Mouse (Mus musculus): ENCODE data around the gene Nrp1.

Nrp1 gene

DNA sequence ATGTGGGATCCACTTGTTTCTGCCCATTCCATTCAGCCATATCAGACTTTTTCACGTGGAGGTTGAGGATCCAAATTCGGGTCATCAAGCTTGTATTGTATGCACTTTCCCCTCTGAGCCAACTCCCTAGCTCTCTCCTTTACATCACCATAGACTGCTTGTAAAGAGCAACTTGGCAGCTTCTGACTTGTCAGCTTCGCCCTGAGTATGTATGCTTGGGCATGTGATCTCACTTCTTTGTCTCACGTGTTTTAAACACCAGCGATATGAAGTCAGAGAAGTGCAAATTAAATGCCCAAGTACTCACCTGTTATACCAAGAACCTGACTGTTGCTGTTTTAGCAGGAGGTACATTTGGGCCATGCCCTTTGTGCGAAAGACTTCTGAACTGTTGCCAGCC lies 12.6 kb downstream of the Nrp1 start:
- no peak for DNase-seq (ENCODE audit: low spot score in 2 of 2)

DNA sequence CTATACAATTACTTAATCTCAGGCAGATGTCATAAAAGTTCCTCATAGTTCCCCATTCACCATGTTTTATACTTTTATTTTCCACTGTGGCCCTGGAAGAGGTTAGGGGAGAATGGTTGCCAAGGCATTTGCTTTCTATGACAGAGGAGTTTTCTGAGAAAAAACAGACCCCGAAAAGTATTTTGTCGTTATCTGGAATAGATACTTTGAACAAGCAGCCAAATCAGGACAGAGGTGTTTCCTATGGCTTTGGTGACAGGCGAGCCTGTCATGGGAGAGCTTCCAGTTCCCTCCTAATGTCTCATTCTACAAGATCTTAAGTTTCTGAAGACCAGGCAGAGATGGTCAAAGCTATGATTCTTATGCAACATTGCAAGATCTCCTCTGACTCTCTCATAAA lies 13.4 kb downstream of the Nrp1 start:
- DNase-seq (ENCODE audit: low spot score in 2 of 2): no peak

DNA sequence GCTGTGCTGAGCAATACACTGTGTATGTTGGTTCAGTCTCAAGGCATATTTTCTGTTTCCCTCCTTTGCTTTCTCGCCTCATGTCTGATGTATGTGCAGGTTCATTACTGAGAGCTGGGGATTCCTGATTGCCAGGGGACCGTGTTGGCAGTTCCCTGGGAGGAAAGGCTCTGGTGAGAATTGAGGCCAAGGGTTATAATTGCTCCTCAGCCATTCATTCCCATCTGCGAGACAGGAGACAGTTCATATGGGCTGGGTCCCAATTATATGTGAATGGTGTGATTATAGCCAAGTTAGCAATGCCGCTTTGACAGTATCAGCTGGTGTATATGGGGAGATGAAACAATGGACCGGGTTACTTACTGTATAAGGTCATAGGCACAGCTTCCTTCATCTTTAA lies 14.3 kb downstream of the Nrp1 start:
- no peak for DNase-seq (ENCODE audit: low spot score in 2 of 2)

DNA sequence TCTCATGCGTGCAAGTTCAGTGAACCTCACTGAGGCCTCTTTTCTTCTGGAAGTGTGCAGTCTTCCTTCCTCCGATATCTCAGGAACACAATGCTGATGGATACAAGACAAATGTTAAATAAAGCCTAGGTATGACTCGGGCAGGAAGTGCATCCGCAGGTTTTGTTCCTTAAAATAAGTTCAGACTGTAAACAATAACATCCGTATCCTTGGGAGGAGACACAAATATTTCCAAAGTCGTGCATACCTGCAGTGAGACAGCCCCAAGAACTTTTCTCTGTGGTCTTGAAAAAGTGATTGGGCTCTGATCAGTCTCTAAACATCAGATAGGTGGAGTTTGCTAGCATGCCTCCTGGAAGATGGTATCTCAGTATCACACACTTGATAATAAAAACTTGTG lies 15.0 kb downstream of the Nrp1 start:
- DNase-seq (ENCODE audit: low spot score in 2 of 2): no peak

DNA sequence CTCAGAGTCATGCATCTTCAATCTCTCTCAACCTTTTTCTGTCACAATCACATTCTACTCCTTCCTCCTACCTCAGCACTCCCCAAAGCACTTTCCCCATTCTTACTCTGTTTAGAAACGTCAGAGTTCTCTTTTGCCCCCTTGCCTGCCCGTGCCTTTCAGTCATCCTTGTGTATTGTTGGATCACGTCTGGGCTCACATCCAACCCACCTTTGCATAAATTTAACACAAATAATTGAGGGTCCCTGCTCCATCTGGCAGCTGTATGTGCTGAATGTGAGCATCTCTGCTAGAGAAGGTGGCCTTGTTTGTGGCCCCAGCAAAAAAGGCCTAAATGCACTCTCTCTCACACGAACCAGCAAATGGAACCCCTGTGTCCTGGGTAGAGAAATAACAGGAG lies 16.9 kb downstream of the Nrp1 start:
- no peak for DNase-seq (ENCODE audit: low spot score in 2 of 2)

DNA sequence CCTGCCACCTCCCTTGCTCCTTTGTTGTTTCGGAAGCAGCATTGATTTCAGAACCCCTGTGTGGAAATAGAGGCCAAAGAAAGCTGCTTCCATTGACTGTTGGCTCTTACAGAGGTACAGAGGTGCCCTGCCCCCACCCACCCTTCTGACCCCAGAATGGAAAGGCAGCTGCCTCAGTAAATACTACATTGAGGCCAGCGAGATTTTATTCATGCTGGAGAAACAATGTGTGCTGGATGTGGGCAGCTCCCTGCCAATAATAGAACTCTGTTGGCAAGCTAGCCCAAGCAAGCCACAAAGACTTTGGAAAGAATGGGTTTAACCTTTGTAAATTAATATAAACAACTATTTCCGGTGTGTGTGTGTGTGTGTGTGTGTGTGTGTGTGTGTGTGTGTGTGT lies 24.8 kb downstream of the Nrp1 start:
- DNase-seq (ENCODE audit: low spot score in 2 of 2): no peak

DNA sequence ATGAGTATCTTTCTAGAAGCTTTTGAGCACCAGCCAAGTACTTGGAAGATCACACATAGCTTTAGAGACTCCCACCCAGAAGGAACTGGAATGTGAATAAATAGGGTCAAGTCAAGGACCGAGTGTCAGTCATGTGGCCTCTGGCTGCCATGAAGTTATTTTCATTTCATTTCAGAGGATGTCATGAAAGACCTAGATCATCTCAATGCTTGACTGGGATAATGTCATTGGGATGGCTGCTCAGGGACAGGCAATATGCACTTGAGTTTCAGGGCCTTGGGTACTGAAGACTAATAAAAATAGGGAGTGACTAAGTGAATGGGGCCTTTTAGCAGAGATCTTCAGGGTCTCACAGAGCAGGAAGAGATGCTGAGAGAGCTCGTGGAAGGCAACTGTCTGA lies 26.0 kb downstream of the Nrp1 start:
- no peak for DNase-seq (ENCODE audit: low spot score in 2 of 2)

DNA sequence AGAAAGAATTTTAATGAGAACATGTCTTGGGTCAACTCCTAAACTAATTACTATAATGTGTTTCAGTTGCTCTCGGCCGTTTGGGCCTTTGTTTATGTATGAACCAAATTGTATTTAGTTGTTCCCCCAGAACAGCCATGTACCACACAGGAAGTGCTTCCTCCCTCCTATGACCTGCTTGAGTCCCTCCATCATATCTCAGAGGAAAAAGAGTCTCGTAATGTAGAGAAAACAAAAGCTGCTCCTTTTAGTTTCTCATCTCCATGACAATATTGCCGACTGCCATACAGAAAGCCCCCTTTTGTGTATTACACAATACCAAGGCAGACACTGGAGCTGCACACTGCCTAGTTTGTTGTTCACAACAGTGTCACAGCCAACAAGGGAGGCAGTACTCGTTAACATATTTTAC lies 26.5 kb downstream of the Nrp1 start:
- DNase-seq (ENCODE audit: low spot score in 2 of 2): no peak

DNA sequence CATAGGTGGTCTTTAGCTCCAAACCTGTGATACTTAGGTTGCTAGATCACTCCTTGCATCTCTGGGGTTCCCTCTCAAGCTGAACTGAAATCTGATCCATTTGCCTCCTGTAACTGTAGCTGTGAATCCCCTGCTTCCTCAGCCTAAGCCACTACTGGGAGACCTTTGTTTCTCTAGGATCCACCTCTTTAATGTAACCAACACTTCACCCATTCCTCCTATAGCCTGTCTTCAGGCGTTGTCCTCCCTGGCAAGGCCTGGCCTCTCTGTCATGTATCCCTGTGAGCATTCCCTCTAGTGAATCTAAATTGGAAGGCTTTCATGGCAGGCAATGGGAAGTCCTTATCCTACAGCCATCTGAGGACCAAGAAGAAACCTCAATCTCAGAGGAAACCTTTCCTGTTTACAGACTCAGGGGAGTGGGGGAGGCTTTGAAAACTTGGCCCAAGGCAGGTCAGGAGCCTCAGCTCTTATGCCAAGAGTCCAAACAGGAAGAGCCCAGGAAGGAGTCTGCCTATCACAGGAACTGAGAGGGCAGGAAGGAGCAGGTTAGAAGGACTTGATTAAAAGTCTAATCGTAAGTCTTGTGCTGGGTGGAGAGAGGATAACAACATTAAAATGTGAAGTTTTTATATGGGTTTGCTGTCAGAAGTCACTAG lies 28.7 kb downstream of the Nrp1 start:
- DNase-seq (ENCODE audit: low spot score in 2 of 2): no peak

DNA sequence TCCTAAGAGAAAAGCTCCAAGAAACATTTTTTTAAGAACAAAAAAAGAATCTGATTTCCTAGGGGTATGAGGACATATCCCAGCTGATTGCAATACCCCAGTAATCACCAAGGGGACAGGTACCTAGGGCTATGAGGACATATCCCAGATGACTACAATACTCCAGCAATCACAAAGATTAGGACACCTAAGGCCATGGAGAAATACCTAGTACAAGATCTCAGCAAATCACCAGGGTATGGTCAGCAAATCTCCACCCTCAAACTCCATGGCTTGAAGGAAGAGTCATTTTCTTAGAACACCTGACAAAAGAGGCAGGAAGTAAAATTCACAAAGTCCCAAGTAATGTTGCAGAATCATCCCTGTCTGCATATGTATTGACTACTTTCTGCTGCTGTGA lies 32.4 kb downstream of the Nrp1 start:
- DNase-seq (ENCODE audit: low spot score in 2 of 2): no peak

DNA sequence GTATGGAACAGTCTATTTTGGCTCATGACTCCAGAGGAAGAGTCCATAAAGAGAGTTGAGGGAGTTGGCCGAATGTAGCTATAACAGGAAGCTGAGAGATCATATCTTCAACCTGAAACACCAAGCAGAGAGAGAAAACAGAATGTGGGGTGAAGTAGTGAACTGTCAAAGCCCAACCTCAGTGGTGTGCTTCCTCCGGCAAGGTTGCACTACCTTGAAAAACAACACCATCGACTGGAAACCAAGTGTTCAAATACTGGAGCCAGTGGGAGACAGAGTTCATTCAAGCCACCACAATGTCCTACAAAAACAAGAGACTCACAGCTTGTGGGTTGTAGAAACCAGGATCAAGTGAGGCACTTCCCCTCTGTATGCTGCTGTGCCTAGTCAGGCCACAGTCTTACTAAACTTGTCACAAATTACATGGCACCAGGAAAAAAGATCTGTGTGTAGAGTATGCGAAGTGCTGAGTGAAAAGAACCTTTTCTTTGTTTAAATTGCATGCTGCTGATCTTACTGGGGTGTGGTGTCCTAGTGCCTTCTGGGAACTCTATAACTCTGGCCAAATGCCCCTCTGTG lies 32.9 kb downstream of the Nrp1 start:
- DNase-seq (ENCODE audit: low spot score in 2 of 2): no peak

DNA sequence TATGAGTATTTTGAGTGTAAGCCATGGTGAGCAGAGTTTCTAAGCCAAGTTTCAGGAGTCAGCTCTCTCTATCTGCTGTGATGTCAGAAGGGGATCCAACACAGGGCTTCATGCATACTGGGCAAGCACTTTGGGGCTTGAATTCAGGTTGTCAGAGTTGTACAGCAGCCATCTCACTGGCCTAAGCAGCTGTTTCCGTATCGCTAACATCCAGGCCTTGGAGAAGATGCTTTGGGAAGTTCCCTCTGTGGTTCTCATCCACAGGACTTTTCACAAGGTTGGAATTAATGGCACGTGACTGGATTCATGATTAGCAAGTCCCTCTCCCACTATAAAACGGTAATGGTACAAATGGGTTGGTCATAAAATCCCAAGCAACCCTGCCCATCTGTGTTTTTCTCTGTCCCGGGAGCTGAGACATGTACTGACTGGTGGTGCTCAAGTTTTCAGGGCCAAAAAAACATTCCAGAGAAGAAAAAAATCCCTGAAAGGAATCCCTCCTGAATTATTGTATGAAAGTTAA lies 36.3 kb downstream of the Nrp1 start:
- no peak for DNase-seq (ENCODE audit: low spot score in 2 of 2)

DNA sequence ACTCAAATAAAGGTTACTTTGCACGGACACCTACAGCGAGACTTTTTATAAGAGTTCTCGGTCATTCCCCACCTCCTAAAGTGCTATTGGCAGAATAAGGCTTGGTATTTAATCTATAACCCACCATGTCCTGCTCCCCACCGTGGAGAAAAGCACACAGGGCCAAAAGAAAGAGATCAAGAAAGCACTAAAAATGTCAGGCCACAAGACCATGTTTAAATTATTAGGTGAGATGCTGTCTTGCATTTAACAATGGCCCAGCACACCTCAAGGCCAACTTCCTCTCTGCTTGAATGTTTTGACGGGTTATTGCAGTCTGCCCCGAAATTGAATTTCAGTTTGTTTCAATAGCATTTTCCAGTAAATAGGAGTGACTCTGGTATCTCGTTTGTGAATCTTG lies 38.6 kb downstream of the Nrp1 start:
- DNase-seq (ENCODE audit: low spot score in 2 of 2): no peak

DNA sequence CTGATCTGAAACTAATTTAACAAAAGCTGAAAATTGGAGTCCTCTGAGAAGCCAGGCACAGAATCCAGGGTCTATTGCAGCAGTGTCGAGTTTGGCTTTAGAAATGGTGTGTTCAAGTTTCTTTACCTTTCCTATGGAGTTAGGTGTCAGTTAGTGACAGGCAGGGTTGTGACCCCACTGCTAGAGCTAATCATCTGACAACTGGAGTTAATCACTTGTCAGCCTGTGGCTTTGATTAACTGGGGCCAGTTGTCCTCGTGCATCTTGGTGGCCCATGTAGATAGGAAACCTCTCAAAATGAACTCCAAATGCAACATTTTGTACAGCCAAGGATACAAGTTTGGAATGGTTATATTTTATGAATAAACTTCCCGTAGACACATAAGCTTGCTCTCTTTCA lies 39.0 kb downstream of the Nrp1 start:
- no peak for DNase-seq (ENCODE audit: low spot score in 2 of 2)

DNA sequence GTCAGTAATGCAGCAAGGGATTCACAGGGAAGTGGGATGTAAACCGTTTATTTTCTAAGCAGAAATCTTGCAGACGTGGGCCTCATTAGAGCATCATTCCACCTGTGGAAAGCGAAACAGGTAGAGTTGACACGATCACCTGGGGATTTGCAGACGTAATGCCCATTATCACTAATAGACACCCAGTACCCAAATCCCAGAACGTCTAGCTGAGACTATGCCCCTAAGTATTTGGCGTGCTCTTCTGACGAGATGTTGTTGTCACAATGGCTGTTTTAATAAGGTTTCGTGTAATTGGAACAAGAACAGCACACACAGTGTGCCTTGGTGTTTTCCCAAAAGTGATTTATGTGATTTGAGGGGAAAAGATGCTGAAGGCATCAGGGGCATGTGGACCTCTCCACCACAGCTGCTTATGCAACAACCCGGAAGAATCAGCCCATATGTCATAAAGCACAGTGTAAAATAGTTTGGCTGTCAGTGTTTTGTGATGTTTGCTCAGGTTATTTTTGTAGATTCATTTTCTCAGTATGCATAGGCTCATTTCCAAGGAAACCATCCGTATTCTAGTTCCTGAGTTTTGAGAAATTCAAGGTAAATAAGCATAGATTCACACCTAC lies 40.2 kb downstream of the Nrp1 start:
- DNase-seq (ENCODE audit: low spot score in 2 of 2): no peak

DNA sequence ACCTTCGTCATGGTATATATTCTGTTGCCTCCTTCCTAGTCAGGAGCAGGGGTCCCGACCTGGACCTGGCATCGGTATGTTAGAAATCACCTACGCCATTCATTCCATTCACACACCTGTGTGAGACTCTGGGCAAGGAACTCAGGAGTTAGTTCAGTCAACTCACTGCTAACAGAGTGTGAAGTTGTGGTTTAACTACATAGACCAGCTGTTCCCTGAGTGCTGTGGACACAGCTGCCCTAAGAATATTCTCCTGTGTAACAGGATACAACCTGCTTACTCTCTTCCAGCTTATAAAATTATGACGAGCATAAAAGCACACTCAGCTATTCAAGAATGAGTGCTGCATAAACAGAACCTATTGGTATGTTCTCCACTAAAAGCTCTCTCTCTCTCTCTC lies 41.9 kb downstream of the Nrp1 start:
- DNase-seq (ENCODE audit: low spot score in 2 of 2): no peak

DNA sequence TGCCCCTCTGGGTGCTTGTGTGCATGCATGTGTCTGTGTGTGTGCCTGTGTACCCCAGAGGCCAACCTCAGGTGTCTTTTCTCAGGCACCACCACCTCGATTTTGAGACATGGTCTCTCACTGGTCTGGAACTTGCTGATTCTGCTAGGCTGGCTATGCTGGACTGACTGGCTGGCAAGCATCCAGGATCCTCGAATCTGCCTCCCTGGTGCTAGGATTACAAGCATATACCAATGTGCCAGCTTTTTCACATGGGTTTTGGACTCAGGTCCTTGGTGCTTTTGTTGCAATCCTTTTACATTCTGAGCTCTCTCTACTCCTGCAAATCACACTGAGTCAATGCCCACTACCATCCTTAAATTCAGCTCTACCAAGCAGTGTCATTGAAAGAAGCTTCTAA lies 46.5 kb downstream of the Nrp1 start:
- DNase-seq (ENCODE audit: low spot score in 2 of 2): no peak

DNA sequence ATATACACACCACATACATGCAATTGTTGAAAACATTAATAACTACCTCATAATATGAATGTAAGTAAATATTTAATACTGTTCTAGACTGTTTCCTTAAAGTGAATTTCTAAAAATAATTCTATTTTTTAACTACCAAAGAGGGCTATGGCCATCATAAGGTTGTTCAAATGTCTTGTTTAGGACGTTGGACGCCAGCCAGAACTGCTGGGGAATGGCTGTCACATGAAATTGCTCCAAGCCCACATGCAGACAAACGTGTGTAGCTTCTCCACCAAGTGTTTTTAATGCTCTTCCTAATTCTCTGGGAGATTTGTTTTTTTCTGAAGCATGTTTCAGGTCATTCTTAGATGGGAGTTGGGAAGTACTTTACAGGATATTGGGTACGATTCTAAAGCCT lies 55.0 kb downstream of the Nrp1 start:
- no peak for DNase-seq (ENCODE audit: low spot score in 2 of 2)

DNA sequence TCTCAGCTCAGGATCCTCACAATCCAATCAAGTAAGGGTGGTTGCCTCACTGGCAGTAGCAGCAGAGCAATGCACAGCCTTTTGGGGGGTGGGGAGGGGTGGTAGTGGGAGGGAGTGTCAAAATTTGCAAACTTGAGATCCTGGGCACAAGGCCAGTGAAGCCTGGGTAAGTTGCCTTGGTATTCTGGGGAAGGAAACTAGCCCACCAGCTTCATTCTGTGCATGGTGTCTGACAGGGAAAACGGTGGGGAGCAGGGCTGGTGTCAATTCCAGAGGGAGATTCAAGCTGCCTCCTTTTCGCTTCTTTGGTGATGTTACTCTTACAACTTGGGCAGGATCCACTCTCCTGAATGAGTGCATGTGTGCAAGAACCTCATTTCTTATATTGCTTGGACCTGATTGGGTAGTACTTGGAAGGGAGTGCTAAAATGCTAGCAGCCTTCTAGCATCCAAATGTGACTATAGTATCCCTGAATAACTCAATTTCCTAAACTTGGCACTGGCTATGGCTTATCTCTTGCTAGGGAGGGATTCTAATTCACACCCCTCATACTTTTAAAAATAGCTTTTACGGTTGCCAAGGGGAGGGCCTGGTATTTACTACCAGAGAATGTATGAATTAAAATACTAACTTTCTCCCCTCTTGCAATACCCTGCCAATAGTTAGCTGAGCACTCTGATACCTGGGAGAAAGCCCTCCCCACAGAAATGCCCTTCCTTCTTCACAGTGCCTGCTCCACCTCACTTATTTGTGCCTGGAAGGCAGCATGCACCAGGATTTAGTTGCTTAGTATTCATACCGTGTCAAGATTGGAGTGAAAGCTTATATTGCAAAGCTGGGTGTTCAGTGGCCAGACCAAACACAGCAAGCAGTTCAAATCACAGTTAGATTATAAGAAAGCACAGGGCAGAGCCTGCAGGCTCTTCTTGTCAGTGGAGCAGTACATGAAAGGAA lies 57.6 kb downstream of the Nrp1 start:
- DNase-seq (ENCODE audit: low spot score in 2 of 2): no peak

DNA sequence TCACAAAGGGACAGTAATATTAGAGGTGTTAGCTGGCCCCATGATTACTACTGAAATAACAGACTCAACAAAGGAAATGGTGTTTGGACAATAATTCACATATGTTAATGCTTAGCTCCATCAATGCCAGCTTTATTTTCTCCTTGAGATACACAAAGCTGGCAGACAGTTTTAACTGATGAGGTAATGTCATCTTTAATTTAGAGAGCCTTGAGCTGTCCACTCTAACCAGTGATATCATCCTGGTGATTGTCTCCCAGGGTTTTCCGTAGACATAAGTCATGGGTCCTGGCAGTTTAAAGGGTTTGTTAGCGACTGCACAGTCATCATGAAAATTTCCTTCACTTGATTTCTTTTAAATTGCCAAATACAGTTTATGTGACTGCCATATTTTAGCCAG lies 58.5 kb downstream of the Nrp1 start:
- no peak for DNase-seq (ENCODE audit: low spot score in 2 of 2)

DNA sequence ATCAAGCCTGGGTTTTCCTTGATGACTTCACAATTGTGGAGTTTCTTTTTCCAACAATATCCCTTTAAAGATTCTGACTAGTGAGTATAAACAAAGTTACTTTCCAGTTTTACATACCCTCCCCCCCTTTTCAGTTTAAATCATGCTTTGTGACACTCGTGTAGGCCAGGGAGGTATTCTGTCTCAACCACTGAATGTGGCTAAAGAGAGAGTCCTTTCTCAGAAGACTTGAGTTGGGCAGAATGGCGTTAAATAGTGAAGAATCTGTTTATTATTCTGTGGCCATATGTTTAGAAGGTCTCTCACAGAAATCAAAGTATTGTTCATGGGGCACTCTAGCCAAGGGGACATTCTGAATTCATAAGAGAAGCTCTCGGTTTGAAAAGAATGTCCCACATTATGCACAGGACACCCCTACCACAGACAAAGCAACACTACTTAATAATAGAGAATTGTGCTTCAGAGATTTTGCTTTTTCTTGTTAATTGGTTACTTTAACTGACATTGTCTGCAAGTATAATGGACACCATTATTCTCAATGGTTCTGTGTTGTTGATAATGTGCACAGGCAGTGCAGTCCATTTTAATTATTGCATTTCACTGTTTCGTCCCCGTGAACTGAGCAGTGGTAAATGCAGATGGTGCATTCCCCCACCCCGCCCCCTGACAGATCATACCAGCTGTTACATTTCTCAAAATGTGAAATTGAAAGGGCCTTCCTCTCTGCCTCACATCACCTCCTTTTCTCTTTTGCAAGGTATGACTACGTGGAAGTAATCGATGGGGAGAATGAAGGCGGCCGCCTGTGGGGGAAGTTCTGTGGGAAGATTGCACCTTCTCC lies 59.8 kb downstream of the Nrp1 start:
- DNase-seq (ENCODE audit: low spot score in 2 of 2): no peak
